Mouse (Mus musculus) retina, postnatal 1 day (tissue): Measurements from ENCODE around the gene Mical1.

ENCODE experiments used
- DNase-seq: peaks from one replicate; pipeline ENCODE4 v3.0.0-alpha.2; 2012

Mical1 gene

GRCm38 (mm10) chr10:41477278-41478181, 1.4 kb downstream of the Mical1 start:
- DNase-seq, result peak; percentile 93

- no peak for DNase-seq
Observed at GRCm38 (mm10) chr10:41479961-41480360, 3.8 kb downstream of the Mical1 start.

- no peak for DNase-seq
Observed at GRCm38 (mm10) chr10:41480938-41481880, 5.1 kb downstream of the Mical1 start.

GRCm38 (mm10) chr10:41482446-41482845, 6.3 kb downstream of the Mical1 start:
- no peak for DNase-seq

GRCm38 (mm10) chr10:41485778-41486177, 9.7 kb downstream of the Mical1 start:
- DNase-seq, result no peak

DNA sequence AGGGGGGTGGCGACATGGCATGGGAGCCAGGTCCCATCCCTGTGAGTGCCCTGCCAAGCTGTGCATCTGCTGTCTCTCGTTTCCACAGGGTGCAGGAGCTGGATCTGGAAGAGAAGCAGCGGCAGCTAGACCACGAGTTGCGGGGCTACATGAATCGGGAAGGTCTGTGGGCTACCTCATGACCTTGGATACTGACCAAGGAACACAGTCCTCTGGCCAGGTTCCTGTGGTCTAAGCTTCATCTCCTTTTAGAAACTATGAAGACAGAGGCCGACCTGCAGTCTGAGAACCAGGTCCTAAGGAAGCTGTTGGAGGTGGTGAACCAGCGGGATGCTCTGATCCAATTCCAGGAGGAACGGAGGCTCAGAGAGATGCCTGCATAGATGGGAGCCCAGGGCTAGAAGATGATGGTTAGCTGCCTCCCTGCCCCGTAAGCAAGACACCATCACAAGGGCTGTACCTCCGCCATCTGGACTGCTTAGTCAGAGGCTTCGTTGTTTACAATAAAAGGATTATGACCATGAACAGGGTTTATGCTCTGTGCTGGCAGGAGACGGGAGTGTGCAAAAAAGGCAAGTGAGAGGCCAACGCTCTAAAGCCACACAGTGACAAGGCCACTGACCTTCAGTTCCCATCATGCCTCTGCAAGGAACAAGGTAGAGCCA, 10.5 kb downstream of the Mical1 start:
- no peak for DNase-seq

DNA sequence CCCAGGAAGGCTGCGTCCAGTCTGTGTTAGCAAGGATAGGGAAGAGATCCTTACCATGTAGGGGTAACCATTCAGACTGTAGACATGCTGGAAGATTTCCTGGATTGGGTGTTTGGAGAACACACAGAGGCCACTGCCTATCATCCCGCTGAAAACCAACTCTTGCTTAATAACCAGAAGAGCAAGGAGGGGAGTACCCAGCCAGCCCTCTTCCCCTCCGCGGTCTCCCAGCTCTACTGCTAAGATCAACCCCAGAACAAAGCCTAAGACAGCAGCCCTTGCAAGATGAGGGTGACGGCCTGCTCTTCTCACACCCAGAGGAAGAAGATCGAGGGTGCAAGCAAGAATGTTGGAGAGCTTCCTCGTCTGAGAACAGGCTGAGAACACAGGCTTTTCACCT, 12.8 kb downstream of the Mical1 start:
- DNase-seq, result no peak

DNA sequence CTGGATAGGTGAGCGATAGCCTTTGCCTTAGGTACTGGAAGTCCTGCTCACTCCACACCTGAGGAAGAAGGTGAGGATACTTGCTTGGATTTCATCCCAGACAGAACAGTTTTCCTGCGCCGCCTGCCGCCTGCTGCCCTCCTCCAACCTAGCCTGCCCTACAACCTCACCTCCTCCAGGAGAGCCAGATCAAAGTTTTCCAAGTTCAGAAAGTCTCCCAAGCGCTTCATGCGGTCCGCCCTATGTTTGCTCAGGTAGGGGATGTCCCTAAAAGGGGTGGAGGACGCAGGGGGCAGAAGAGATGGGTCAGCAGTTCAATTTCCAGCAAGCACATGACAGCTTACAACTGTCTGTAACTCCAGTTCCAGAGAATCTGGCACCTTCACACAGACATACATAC, 13.2 kb downstream of the Mical1 start:
- DNase-seq, result no peak

DNA sequence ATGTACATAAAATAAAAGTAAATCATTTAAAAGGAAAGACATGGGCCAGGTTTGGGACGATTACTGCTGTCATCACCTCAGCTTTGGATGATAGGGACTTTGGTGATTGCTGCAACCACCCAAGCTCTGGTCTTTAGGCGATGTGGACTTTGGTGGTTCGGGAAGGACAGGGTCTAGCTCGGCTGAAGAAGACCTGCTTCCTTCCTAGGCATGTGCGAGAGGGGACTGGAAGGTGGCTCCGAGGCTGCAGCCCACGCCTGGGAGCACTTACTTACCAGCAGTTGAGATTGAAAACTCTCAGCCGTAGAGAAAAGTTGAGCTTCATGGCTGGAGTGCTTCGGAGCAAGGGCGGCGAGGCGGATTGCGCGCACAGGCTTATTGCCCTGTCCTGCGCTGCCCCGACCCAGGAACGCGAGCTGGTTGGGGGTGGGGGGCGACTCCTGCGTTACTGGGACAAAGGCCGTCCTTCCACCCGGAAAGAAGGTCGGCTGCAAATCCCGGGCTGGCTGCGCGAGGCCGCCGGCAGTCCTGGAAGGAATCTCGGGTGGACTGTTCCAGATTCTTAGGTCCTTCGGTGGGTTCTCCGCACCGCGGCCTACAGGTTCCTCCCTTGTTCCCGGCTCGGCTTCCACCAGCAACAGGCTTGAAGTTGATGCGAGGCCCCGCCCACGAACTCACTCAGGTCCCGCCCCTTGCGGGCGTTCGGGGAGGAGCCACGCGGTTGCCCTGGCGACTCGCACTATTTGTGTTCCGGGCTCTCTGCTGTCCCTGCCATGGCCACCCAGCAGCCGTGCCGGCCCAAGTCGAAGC, 13.8 kb downstream of the Mical1 start, which contains the start of the genes Smpd2 and Ppil6:
Smpd2 (minus strand) TSS at position 662 of the 810 bp plus-strand sequence.
Ppil6 (plus strand) TSS at position 732 of the 810 bp plus-strand sequence.
- peak; percentile 97 for DNase-seq

- no peak for DNase-seq
Observed at GRCm38 (mm10) chr10:41490518-41490873, 14.4 kb downstream of the Mical1 start.

GRCm38 (mm10) chr10:41491111-41491510, 15.0 kb downstream of the Mical1 start:
- peak; percentile 50 for DNase-seq

DNA sequence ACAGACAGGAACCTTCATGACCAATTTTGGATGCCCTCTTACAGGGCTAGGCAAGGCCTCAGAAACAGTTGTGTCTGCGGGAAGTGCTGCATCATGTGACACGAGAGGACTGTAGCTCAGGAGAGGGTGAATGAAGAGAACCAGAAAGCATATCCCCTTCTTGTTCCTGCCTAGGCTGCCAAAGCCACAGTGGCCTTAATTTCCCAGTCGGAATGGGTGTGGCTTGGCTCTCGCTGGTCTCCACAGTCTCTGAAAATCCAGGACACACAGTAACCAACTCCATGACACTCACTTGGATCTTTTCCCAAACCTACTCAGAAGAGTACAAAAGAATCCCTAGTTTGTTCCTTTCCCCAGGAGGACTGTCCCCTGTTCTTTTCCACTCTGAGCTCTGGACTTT, 24.8 kb downstream of the Mical1 start:
- peak; percentile 30 for DNase-seq

GRCm38 (mm10) chr10:41504996-41505395, 28.9 kb downstream of the Mical1 start:
- no peak for DNase-seq

GRCm38 (mm10) chr10:41505446-41505845, 29.3 kb downstream of the Mical1 start:
- peak; percentile 89 for DNase-seq

DNA sequence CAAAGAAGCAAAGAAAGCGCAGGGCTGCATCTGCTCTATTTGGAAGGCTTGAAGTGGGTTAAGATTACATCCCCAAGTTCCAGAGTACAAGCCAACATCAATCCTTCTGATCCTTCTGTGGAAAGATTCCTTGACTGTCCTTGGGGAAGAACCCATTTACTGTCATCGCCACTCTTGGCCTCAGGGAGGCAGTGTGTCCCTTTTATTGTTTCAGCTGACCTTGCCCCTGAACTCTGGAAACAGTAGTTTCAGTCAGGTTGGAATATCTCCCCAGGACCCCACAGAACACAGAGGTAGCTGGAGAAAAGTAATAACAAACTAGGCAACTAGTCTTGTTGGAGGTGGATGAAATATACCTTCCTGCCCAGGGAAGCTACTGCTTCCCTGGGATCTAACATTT, 33.0 kb downstream of the Mical1 start:
- peak; percentile 50 for DNase-seq

DNA sequence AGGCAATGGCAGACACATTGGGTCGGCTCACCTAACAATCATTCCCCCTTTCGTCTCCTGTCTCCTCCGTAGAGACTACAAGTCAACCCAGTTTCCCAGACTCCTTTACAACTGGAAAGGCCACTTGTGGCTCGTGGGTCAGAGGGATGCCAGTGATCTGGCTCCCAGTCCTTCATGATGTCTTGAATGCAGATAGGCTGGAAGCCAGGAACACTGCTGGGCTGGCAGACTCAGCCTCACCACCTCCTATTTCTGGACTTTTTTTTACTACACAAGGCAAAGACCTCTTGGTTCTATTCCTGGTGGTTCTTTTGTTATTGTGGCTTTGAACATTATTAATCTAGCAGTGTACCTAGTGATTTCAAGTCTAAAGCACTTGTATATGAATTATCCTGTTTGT, 38.2 kb downstream of the Mical1 start:
- DNase-seq, result no peak

DNA sequence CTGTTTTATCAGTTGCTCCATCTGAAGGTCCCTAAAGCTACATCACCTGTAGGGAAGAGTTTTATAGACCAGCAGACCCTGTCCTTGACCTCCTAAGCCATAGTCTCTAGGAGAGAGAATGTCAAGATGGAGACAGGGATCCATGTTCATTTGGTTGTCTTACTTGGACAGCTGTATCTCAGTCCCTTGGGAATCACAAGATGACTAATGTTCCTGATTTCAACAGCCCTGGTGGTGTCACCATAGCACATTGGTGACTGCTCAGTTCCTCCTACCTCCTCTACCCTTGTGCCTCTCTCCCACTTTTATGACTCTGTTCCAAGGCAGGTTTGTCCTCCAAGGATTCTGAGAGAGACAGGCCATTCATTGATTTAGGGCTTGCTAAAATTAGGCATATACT, 38.8 kb downstream of the Mical1 start:
- DNase-seq, result no peak

DNA sequence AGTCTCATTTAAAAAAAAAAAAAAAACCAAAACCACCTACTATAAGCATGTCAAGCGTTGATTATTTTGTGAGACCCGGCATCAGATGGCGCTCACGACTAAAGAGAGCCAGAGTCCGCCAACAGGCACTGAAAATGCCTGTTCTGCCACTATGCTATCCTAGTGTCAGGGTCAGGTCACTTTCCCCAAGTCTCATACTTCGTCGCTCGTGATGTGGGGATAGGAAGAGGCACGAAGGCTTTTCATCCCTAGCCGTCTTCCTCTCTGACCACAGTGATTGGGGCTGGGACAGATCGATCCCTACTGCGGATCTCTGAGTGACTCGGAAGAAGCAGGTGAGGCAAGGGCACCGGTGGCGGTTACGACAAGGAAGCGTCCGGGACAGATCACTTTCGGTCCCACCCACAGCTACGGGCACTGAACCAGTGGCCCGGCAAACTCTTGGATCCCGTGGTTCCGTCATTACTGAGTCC, 42.4 kb downstream of the Mical1 start:
- peak; percentile 86 for DNase-seq

DNA sequence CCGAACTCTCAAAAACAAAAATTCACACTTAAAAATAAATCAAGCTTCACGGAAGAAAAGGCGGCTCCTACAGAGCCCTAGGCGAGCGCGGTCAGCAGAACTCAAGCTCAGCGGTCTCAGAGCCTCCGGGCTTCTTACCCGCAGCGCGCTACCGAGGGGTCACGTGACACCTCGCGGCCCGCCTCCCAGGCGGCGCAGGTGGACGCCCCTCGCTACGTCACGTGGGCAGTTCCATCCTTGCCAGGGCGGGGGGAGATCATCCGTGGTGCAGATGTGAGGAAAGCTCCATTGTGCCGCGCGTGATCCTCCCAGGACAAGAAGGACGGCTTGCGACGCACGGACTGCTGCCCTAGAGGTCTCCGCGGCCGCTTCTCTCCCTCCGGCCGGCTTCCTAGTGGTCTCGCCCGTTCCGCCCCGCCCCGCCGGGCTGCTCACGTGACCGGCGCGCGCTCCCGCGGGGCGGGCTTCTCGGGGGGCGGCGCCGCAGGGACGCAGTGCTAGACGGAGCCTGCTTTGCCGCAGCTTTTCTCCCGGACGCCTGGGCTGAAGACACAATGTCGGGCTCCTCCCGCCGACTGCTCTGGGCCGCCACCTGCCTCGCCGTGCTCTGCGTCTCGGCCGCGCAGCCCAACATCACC, 43.0 kb downstream of the Mical1 start, which contains the start of gene Cd164:
Cd164 (plus strand) TSS at position 434 of the 638 bp plus-strand sequence.
- peak; percentile 98 for DNase-seq

GRCm38 (mm10) chr10:41519640-41520409, 43.7 kb downstream of the Mical1 start:
- no peak for DNase-seq

- DNase-seq, result no peak
Observed at GRCm38 (mm10) chr10:41520410-41520673, 44.2 kb downstream of the Mical1 start.
